Mouse (Mus musculus): ENCODE measurements around the gene Tmem252. TPM values are rescaled to one million over a fixed set of nuclear protein-coding genes. Genes with fewer than 3 reads are reported as not detected.

The Tmem252 gene
- polyA plus RNA-seq, 1 experiment, result 0.40 TPM

DNA sequence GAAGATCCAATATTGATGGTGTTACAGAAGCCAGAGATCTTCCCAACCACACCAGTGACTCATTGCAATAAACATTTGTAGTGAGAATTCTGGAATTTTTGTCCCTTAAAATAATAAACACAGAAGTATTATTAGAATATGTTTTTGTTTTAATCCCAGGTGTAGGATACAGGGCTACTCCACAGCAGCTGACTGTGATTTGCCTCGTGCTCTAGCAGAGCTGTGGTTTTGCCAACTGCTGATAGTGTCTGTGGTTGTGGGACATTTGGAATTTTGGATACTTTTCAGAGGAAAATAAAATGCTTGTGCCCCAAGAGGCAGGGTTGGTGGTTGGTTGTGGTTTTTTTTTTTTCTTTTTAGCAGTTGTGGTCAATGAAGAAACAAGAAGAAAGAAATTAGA is 44.2 kb downstream of the Tmem252 start:
- Histone ChIP-seq H3K4me3 (replicated peaks; ENCODE audit: control insufficient read depth, low read depth, low read length) (no peak overlapping the region), H3K27ac (ENCODE audit: control insufficient read depth, insufficient read depth, low read depth, low read length, poor library complexity) (no peak overlapping the region), H3K4me1 (ENCODE audit: control insufficient read depth, insufficient read depth, low read length) (no peaks in the 10 kb centered on the region)
- 39% methylated on average over 1 of the region's 1 CpGs for WGBS
- no peak for TF ChIP-seq POLR2A (IDR thresholded peaks at IDR 0.05; ENCODE audit: borderline replicate concordance, control insufficient read depth, low read depth, low read length)

DNA sequence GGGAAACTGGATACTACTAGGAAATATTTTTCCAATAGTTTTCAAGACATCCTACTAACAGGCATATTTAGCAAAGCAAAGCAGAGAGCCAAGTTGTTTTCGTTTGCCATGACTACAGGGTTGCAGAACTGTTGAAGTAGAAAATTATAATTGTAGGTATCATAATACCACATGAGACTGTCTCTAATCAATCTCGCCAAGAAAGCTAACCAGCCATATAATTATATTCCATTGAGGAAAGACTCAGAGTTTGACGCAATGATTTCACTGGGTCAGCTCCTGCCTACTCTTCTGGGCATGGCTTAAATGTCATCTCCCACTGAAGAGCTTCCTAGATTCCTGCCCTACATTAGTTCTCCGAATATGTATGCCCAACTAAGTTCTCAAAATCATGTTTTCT is 45.7 kb downstream of the Tmem252 start:
- H3K27ac ChIP-seq (ENCODE audit: control insufficient read depth, insufficient read depth, low read depth, low read length, poor library complexity), result no peak overlapping the region
- H3K4me1 ChIP-seq (ENCODE audit: control insufficient read depth, insufficient read depth, low read length), result no peaks in the 10 kb centered on the region
- 73% methylated on average over 4 of the region's 4 CpGs for WGBS
- no peak for TF ChIP-seq POLR2A (IDR thresholded peaks at IDR 0.05; ENCODE audit: borderline replicate concordance, control insufficient read depth, low read depth, low read length)
- no peak for TF ChIP-seq CTCF (IDR thresholded peaks at IDR 0.05; ENCODE audit: control insufficient read depth, insufficient read depth, low read length)
- no peak overlapping the region for H3K4me3 ChIP-seq (replicated peaks; ENCODE audit: control insufficient read depth, low read depth, low read length)

DNA sequence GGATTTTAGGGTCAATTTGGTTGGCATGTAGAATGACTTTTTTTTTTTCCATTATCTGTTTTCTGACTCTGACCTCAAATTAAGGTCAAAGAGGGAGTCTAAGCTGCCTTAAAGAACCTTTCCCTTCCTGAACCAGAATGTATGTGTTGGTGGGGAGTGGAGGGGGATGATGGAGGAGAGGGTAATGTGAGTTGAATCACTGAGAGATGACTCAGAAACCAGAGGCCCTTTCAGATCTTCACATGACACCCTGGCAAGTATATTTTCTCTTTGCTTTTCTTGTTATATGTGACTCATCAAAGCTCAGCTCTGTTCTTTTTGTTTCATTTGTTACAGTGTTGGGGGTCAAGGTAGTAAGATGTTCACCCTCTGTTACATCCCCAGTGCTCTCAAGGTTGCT is 46.6 kb downstream of the Tmem252 start:
- Histone ChIP-seq H3K4me3 (replicated peaks; ENCODE audit: control insufficient read depth, low read depth, low read length) (no peak overlapping the region), H3K4me1 (ENCODE audit: control insufficient read depth, insufficient read depth, low read length) (no peaks in the 10 kb centered on the region), H3K27ac (ENCODE audit: control insufficient read depth, insufficient read depth, low read depth, low read length, poor library complexity) (no peak overlapping the region)
- TF ChIP-seq CTCF (IDR thresholded peaks at IDR 0.05; ENCODE audit: control insufficient read depth, insufficient read depth, low read length) (no peak), POLR2A (IDR thresholded peaks at IDR 0.05; ENCODE audit: borderline replicate concordance, control insufficient read depth, low read depth, low read length) (no peak)

DNA sequence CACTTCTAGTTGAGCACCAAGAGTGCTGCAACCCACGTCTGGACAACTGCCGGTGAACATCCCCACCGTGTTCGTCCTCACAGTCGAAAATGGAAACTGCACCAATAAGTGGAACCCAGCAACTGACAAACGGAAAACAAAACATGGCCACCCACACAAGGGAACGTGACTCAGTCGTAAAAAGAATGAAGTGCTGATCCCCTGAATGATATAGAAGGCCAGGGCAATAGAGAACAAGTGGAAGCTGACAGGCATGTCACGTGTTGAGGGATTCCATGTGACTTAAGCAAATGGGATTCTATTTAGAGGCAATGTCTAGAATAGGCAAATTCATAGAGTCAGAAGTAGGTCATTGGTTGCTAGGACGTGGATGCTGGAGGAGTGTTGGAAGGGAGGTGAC is 50.6 kb downstream of the Tmem252 start:
- no peaks in the 10 kb centered on the region for H3K4me1 ChIP-seq (ENCODE audit: control insufficient read depth, insufficient read depth, low read length)
- TF ChIP-seq POLR2A (IDR thresholded peaks at IDR 0.05; ENCODE audit: borderline replicate concordance, control insufficient read depth, low read depth, low read length) (no peak), CTCF (IDR thresholded peaks at IDR 0.05; ENCODE audit: control insufficient read depth, insufficient read depth, low read length) (no peak)
- no peak overlapping the region for H3K4me3 ChIP-seq (replicated peaks; ENCODE audit: control insufficient read depth, low read depth, low read length)
- 79% methylated on average over 10 of the region's 10 CpGs for WGBS
- H3K27ac ChIP-seq (ENCODE audit: control insufficient read depth, insufficient read depth, low read depth, low read length, poor library complexity), result no peak overlapping the region

DNA sequence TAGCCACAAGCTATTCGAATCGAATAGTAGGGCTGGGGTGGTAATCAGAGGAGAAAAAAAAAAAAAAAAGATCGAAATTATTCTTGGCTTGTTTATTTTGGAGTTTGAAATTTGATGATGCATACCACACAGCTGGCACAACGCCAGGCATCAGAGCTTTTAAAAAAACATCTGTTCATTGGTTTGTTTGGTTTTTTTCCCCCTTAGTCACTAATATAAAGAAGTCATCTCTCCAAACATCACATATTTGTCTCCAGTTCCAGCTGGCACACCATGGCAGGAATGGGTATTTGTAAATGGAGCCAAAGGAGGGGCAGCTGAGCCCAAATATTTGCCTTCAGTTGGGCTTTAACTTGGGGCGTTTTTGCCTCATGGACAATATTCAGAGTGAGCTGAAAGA is 56.9 kb downstream of the Tmem252 start:
- H3K27ac ChIP-seq (ENCODE audit: control insufficient read depth, insufficient read depth, low read depth, low read length, poor library complexity), result no peak overlapping the region
- TF ChIP-seq POLR2A (IDR thresholded peaks at IDR 0.05; ENCODE audit: borderline replicate concordance, control insufficient read depth, low read depth, low read length) (no peak), CTCF (IDR thresholded peaks at IDR 0.05; ENCODE audit: control insufficient read depth, insufficient read depth, low read length) (no peak)
- WGBS, result 55% methylated on average over 5 of the region's 5 CpGs
- H3K4me1 ChIP-seq (ENCODE audit: control insufficient read depth, insufficient read depth, low read length), result no peaks in the 10 kb centered on the region
- H3K4me3 ChIP-seq (replicated peaks; ENCODE audit: control insufficient read depth, low read depth, low read length), result no peak overlapping the region

Other genes with a start within 250 kb of the Tmem252 start
- gene Fam122a, start 196.7 kb upstream of the Tmem252 start, polyA plus RNA-seq (2011; ENCODE audit: insufficient read depth, insufficient read length, low replicate concordance, missing spikeins), result 10.2 and 10.4 TPM in 2 replicates
- 10.4 and 16.2 TPM in 2 replicates for gene Pip5k1b, start 118.1 kb upstream of the Tmem252 start, polyA plus RNA-seq (2011; ENCODE audit: insufficient read depth, insufficient read length, low replicate concordance, missing spikeins)
- 2.4 TPM in 1 of 2 replicates, not detected in the other for gene Pgm5, start 187.8 kb downstream of the Tmem252 start, polyA plus RNA-seq (2011; ENCODE audit: insufficient read depth, insufficient read length, low replicate concordance, missing spikeins)
- 41.2 and 58.8 TPM in 2 replicates for gene Gm10053, start 201.7 kb downstream of the Tmem252 start, polyA plus RNA-seq (2011; ENCODE audit: insufficient read depth, insufficient read length, low replicate concordance, missing spikeins)
- gene Foxd4, start 227.2 kb downstream of the Tmem252 start, polyA plus RNA-seq (2011; ENCODE audit: insufficient read depth, insufficient read length, low replicate concordance, missing spikeins), result 0.83 TPM in 1 of 2 replicates, not detected in the other